ENCODE assay signal across 16 mouse cellular contexts in genomic region chr5:108076241-108076640, GRCm38 (mm10).
"Had no signal": no experiment of that assay in that cellular context is flagged by ENCODE, and none has a peak within 500 bp of the region (broad histone marks: within the 10 kb centered on the region; RNA-seq: fewer than 3 reads in every experiment).

No protein-coding gene starts in this region.

- DNase-seq: kidney, postnatal 10 days; kidney, postnatal 4 days; liver; liver, embryonic 13.5 days; liver, postnatal 0 days; midbrain, embryonic 14.5 days; right cerebral cortex, postnatal 4 days; thymus, postnatal 14 days had no signal

- H3K4me2 ChIP-seq: intestine, embryonic 15.5 days; limb, embryonic 12.5 days; liver, embryonic 13.5 days; lung, embryonic 15.5 days; neural tube, embryonic 12.5 days had no signal

- H3K27me3 ChIP-seq: intestine, embryonic 15.5 days; limb, embryonic 12.5 days; liver, embryonic 13.5 days; lung, embryonic 15.5 days; neural tube, embryonic 12.5 days had no signal

- H3K4me3 ChIP-seq: intestine, embryonic 15.5 days; layer of hippocampus, adult 2 months; limb, embryonic 12.5 days; liver, embryonic 13.5 days; lung, embryonic 15.5 days; midbrain, embryonic 10.5 days; myocyte; neural tube, embryonic 12.5 days had no signal

- H3K27ac ChIP-seq: intestine, embryonic 15.5 days; layer of hippocampus, adult 2 months; limb, embryonic 12.5 days; liver, embryonic 13.5 days; lung, embryonic 15.5 days; midbrain, embryonic 10.5 days; neural tube, embryonic 12.5 days; stomach, postnatal 0 days had no signal

- H3K9ac ChIP-seq: intestine, embryonic 15.5 days; limb, embryonic 12.5 days; liver, embryonic 13.5 days; liver, postnatal 0 days; lung, embryonic 15.5 days; neural tube, embryonic 12.5 days had no signal

- H3K9me3 ChIP-seq: intestine, embryonic 15.5 days; liver, embryonic 13.5 days; lung, embryonic 15.5 days; midbrain, embryonic 10.5 days; neural tube, embryonic 12.5 days had no signal

- H3K4me1 ChIP-seq: intestine, embryonic 15.5 days; limb, embryonic 12.5 days; lung, embryonic 15.5 days; neural tube, embryonic 12.5 days had no signal

- ATAC-seq: liver, postnatal 0 days had no signal
